26 mouse cellular contexts compared by ENCODE assay signal in genomic region chr2:131373656-131374055, GRCm38 (mm10). TPM values are rescaled to one million over a fixed set of nuclear protein-coding genes. Genes with fewer than 3 reads are reported as not detected.
A peak's percentile ranks its signal among the peaks of the same experiment; 100 is the strongest.
DNase-seq lines count a peak whose midpoint lies in the region; ATAC-seq and TF ChIP-seq lines count a peak whose summit lies in the region.
"Had no signal": no experiment of that assay in that cellular context is flagged by ENCODE, and none has a peak within 500 bp of the region (broad histone marks: within the 10 kb centered on the region; RNA-seq: fewer than 3 reads in every experiment).

No protein-coding gene starts in this region.

- H3K9ac ChIP-seq in kidney, embryonic 15.5 days, result no peak overlapping the region
- no peak overlapping the region for H3K9ac ChIP-seq in hindbrain, embryonic 13.5 days
- H3K9ac ChIP-seq: embryonic facial prominence, embryonic 12.5 days; embryonic facial prominence, embryonic 15.5 days; forebrain, postnatal 0 days; heart, embryonic 13.5 days; hindbrain, embryonic 12.5 days had no signal

- TF ChIP-seq CTCF in kidney, adult 2 months (conservative IDR thresholded peaks at IDR 0.05; ENCODE audit: insufficient read depth, insufficient read length, low read depth, low read length), result no peak

- intact Hi-C loops in heart, postnatal 36 days (cut with DNase I), result no loop called here

- WGBS in kidney, adult 2 months, result 55% methylated on average over 6 of the region's 6 CpGs
- WGBS in kidney, embryonic 15.5 days, result 85% methylated on average over 6 of the region's 6 CpGs
- 86% methylated on average over 6 of the region's 6 CpGs for WGBS in hindbrain, embryonic 13.5 days

- H3K36me3 ChIP-seq in kidney, adult 2 months (ENCODE audit: control insufficient read depth, insufficient read depth, low read length), result no peaks in the 10 kb centered on the region
- no peaks in the 10 kb centered on the region for H3K36me3 ChIP-seq in kidney, embryonic 15.5 days
- H3K36me3 ChIP-seq in hindbrain, embryonic 13.5 days, result no peaks in the 10 kb centered on the region
- H3K36me3 ChIP-seq: embryonic facial prominence, embryonic 12.5 days; embryonic facial prominence, embryonic 15.5 days; heart, embryonic 10.5 days; heart, embryonic 13.5 days; hindbrain, embryonic 12.5 days had no signal

- no peak for ATAC-seq in kidney, embryonic 15.5 days (replicated peaks; ENCODE audit: low FRiP score)
- no peak for ATAC-seq in hindbrain, embryonic 13.5 days (ENCODE audit: low FRiP score)
- ATAC-seq: activated CD4-positive, CD25-positive, alpha-beta regulatory T cell, adult 4 months; forebrain, embryonic 14.5 days; forebrain, postnatal 0 days; hindbrain, embryonic 16.5 days had no signal

- DNase-seq in heart, adult 11 months, result peak; percentile 44
- no peak for DNase-seq in heart, postnatal 36 days
- DNase-seq in kidney, adult 2 months, result peak; percentile 91
- DNase-seq in kidney, postnatal 25 days, result peak; percentile 51 to 75
- DNase-seq in kidney, postnatal 14 days, result no peak
- peak; percentile 66 to 77 for DNase-seq in kidney, postnatal 36 days
- DNase-seq: adrenal gland, adult 8-10 months; adrenal gland, postnatal 25 days; cerebellum, adult 11 months; cerebellum, adult 2 months; cerebellum, adult 9-11 months; cerebellum, postnatal 25 days; forebrain, postnatal 0 days; gastrocnemius, postnatal 25 days; heart, adult 2 months; heart, postnatal 14 days had no signal

- no peaks in the 10 kb centered on the region; the same call in 1 of the 2 replicates for H3K9me3 ChIP-seq in kidney, embryonic 15.5 days (replicated peaks)
- H3K9me3 ChIP-seq in hindbrain, embryonic 13.5 days, result no peaks in the 10 kb centered on the region
- H3K9me3 ChIP-seq: embryonic facial prominence, embryonic 12.5 days; embryonic facial prominence, embryonic 15.5 days; heart, embryonic 10.5 days; heart, embryonic 13.5 days; hindbrain, embryonic 12.5 days had no signal

- no peak overlapping the region for H3K4me2 ChIP-seq in kidney, embryonic 15.5 days
- H3K4me2 ChIP-seq in hindbrain, embryonic 13.5 days, result no peak overlapping the region
- H3K4me2 ChIP-seq: embryonic facial prominence, embryonic 12.5 days; embryonic facial prominence, embryonic 15.5 days; heart, embryonic 13.5 days; hindbrain, embryonic 12.5 days had no signal

- TF ChIP-seq POLR2A in kidney, adult 2 months (IDR thresholded peaks at IDR 0.05; ENCODE audit: low read depth, low read length), result no peak

- H3K4me3 ChIP-seq in kidney, adult 2 months (ENCODE audit: insufficient read depth, low read depth, low read length), result no peak overlapping the region
- H3K4me3 ChIP-seq in kidney, embryonic 15.5 days (replicated peaks), result no peak overlapping the region
- H3K4me3 ChIP-seq in hindbrain, embryonic 13.5 days, result no peak overlapping the region
- H3K4me3 ChIP-seq: embryonic facial prominence, embryonic 12.5 days; embryonic facial prominence, embryonic 15.5 days; heart, adult 2 months; heart, embryonic 10.5 days; heart, embryonic 13.5 days; hindbrain, embryonic 12.5 days had no signal

- H3K27ac ChIP-seq in kidney, adult 2 months (ENCODE audit: insufficient read depth, low read depth, low read length), result peak overlapping the region; percentile 61
- no peak overlapping the region for H3K27ac ChIP-seq in kidney, embryonic 15.5 days
- H3K27ac ChIP-seq in hindbrain, embryonic 13.5 days, result no peak overlapping the region
- H3K27ac ChIP-seq: embryonic facial prominence, embryonic 12.5 days; embryonic facial prominence, embryonic 15.5 days; heart, adult 2 months; heart, embryonic 10.5 days; heart, embryonic 13.5 days; hindbrain, embryonic 12.5 days had no signal

- no peaks in the 10 kb centered on the region for H3K27me3 ChIP-seq in kidney, adult 2 months (replicated peaks; ENCODE audit: control insufficient read depth, insufficient read depth, low read length)
- no peaks in the 10 kb centered on the region for H3K27me3 ChIP-seq in kidney, embryonic 15.5 days
- H3K27me3 ChIP-seq in hindbrain, embryonic 13.5 days, result no peaks in the 10 kb centered on the region
- H3K27me3 ChIP-seq: embryonic facial prominence, embryonic 12.5 days; embryonic facial prominence, embryonic 15.5 days; hindbrain, embryonic 12.5 days had no signal

- H3K4me1 ChIP-seq in kidney, adult 2 months (ENCODE audit: control insufficient read depth, insufficient read depth, low read length), result peaks cover 8% of the 10 kb centered on the region; the same call in 1 of the 2 replicates
- no peaks in the 10 kb centered on the region for H3K4me1 ChIP-seq in kidney, embryonic 15.5 days
- H3K4me1 ChIP-seq in hindbrain, embryonic 13.5 days (replicated peaks), result no peaks in the 10 kb centered on the region
- H3K4me1 ChIP-seq: embryonic facial prominence, embryonic 12.5 days; embryonic facial prominence, embryonic 15.5 days; heart, embryonic 10.5 days; heart, embryonic 13.5 days; hindbrain, embryonic 12.5 days had no signal

RNA-seq across cellular contexts. Expression of gene Rnf24, which starts 21.0 kb away (rescaled TPM):
- total RNA-seq in heart, postnatal 36 days (2021), result 1 to 10 TPM; 2.9 to 3.2 TPM
- polyA plus RNA-seq in kidney, adult 2 months (2012; rRNA removed), result 18.2 and 26.0 TPM in 2 replicates
- 3.9 and 4.0 TPM in 2 replicates for polyA plus RNA-seq in kidney, embryonic 15.5 days (2015; fragmentation: Nextera tagmentation; extraction: Ambion mirVana)
- 21.4 and 23.2 TPM in 2 replicates for polyA plus RNA-seq in hindbrain, embryonic 13.5 days (2015; fragmentation: Nextera tagmentation; extraction: Ambion mirVana)

Comparison
In these comparisons a context has a peak if more than half of its experiments do, and no peak if none do; other contexts are left out.
1. DNase-seq: peak in heart, adult 11 months (single experiment), kidney, adult 2 months (single experiment), kidney, postnatal 25 days (2 of 2) and kidney, postnatal 36 days (2 of 2); none in heart, postnatal 36 days (0 of 2) and kidney, postnatal 14 days (single experiment).